Mouse (Mus musculus): ENCODE measurements at regions not wholly inside any gene's neighbourhood (a gene's known extent, or its start where the extent isn't known, plus 50 kb on each side); places are given as distances from the start of the nearest gene placed in this dataset.

GRCm38 (mm10) chr16:24305391-24305790 is 87.9 kb upstream of the Lpp start:
- no peak for TF ChIP-seq POLR2A (IDR thresholded peaks at IDR 0.05; ENCODE audit: low read depth, low read length)
- no peak for TF ChIP-seq CTCF (IDR thresholded peaks at IDR 0.05; ENCODE audit: extremely low read depth, insufficient read depth, insufficient read length, insufficient replicate concordance)

Data from spleen, adult 2 months (tissue).